In the genomic region with DNA sequence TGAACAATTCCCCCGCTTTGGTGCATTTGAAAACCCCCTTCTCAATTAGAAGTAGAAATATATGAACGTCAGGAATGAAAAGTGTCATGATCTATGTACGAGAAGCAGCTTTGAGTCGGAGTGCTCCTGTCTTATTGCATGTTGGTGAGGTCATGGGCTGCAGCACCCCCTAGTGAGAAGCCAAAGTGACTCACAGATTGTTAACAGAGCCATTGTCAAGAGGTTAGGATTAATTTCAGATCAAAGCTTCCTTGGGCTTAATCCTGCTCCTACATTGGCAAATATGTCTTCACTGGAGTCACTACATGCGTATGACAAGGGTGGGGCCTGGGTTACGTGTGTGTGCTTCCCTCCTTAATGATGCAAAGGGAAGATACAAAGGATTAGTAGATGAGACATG, we compare ENCODE assay signal across 8 mouse cellular contexts.
DNase-seq lines count a peak whose midpoint lies in the region; ATAC-seq and TF ChIP-seq lines count a peak whose summit lies in the region.

No protein-coding gene starts in this region.

- ATAC-seq in common myeloid progenitor, adult 5-6 weeks (replicated peaks; ENCODE audit: low read depth, poor library complexity, severe bottlenecking), result peak; percentile 95
- 0 out of 2 replicates have a peak, but pooled peaks have one; percentile 47 for ATAC-seq in megakaryocyte-erythroid progenitor cell, adult 5-6 weeks (replicated peaks; ENCODE audit: low FRiP score, low TSS enrichment, poor library complexity, severe bottlenecking)

- no peak overlapping the region for H3K27ac ChIP-seq in layer of hippocampus, adult 2 months

- peak; percentile 58 for DNase-seq in embryo, embryonic 10 days (ENCODE audit: low spot score)
- DNase-seq in embryo, embryonic 9.5 days (ENCODE audit: extremely low spot score), result no peak
- peak in 1 of 2 experiments; percentile 23 for DNase-seq in layer of hippocampus, adult 2 months (ENCODE audit: low spot score in 2 of 2)
- no peak for DNase-seq in layer of hippocampus, postnatal 36 days
- no peak for DNase-seq in layer of hippocampus, adult 9-10 months (ENCODE audit: low spot score)
- no peak for DNase-seq in cerebellum, adult 9-11 months

- peak; percentile 71 for TF ChIP-seq CTCF in layer of hippocampus, adult 2 months (conservative IDR thresholded peaks at IDR 0.05)

- no peak overlapping the region for H3K4me3 ChIP-seq in layer of hippocampus, adult 2 months
